Mouse (Mus musculus) midbrain, embryonic 15.5 days (tissue): ENCODE data around the gene Tsen54. TPM values are rescaled to one million over a fixed set of nuclear protein-coding genes. Genes with fewer than 3 reads are reported as not detected.
A peak's percentile ranks its signal among the peaks of the same experiment; 100 is the strongest.

ENCODE experiments used
- ATAC-seq: fragments of 200-750 bp; cut with Nextera tagmentation; replicated peaks from 2 replicates; pipeline ENCODE4 v1.8.0; 2017; ENCODE audit warnings: moderate TSS enrichment
- H3K27ac ChIP-seq: fragments of 300-500 bp; sonication (generic); 2 replicates; pipeline ENCODE4 v1.5.1; 2015; ENCODE audit warnings: mild to moderate bottlenecking, inconsistent platforms
- H3K27me3 ChIP-seq: fragments of 300-500 bp; sonication (generic); replicated peaks from 2 replicates; pipeline ENCODE4 v1.6.1; 2015; ENCODE audit warnings: inconsistent platforms
- H3K36me3 ChIP-seq: fragments of 300-500 bp; sonication (generic); replicated peaks from 2 replicates; pipeline ENCODE4 v1.6.1; 2015; ENCODE audit warnings: inconsistent platforms
- H3K4me1 ChIP-seq: fragments of 300-500 bp; sonication (generic); 2 replicates; pipeline ENCODE4 v1.6.1; 2015; ENCODE audit warnings: inconsistent platforms
- H3K4me2 ChIP-seq: fragments of 300-500 bp; sonication (generic); 2 replicates; pipeline ENCODE4 v1.6.1; 2015; ENCODE audit warnings: inconsistent platforms, mild to moderate bottlenecking, moderate library complexity
- H3K4me3 ChIP-seq: fragments of 300-500 bp; sonication (generic); 2 replicates; pipeline ENCODE4 v1.5.1; 2015; ENCODE audit warnings: mild to moderate bottlenecking, inconsistent platforms
- H3K9ac ChIP-seq: fragments of 300-500 bp; sonication (generic); 2 replicates; pipeline ENCODE4 v1.6.1; 2015; ENCODE audit warnings: mild to moderate bottlenecking, inconsistent platforms
- H3K9me3 ChIP-seq: fragments of 300-500 bp; sonication (generic); 2 replicates; pipeline ENCODE4 v1.6.1; 2016; ENCODE audit warnings: inconsistent platforms
- WGBS: fragments of 180-500 bp; shearing (Covaris S2); methylation state at CpG from one replicate; pipeline ENCODE4 v1.1.7; 2015; ENCODE audit warnings: mixed read lengths; 5-methylcytosine and 5-hydroxymethylcytosine counted together
- polyA plus RNA-seq: library from polyadenylated mRNA; unstranded; fragments of >200 nt; fragmentation: Nextera tagmentation; extraction: Ambion mirVana; gene quantifications from 2 replicates; pipeline ENCODE4 v1.2.1, GENCODE M21; 2015

The Tsen54 gene
- 24.8 and 27.9 TPM in 2 replicates for polyA plus RNA-seq

DNA sequence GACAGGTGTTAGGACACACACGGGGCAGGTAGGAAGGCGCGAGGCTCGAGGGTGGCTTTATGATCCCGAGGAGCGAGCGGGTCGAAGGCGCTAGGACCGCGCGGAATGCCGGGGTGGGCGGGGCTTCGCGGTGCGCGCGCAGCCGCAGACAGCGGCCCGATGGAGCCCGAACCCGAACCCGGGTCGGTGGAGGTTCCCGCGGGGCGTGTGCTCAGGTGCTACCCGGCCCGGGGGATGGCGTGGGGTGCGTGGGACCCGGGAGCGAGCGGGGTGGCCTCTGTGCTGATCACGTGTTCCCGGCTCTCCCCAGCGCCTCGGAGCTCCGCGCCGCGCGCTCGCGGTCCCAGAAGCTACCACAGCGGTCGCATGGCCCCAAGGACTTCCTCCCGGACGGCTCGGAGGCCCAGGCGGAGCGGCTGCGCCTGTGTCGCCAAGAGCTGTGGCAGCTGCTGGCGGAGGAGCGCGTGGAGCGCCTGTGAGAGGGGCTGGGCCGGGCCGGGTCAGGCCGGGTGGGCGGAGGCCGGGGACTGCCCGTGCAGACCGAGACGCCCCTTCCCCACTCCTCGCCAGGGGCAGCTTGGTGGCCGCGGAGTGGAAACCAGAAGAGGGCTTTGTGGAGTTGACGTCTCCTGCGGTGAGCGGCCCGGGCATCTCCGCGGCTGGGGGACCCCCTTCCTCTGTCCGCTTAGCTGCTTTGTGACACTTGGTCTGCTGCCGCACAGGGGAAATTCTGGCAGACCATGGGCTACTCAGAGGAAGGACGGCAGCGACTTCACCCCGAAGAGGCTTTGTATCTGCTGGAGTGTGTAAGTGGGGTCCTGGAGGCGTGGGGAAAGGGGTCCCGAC, at the start of gene Tsen54:
Gene Tsen54 (plus strand): TSS at position 120 of the 846 bp plus-strand sequence.
- H3K4me1 ChIP-seq, result peaks cover 41% of the 10 kb centered on the region
- no peaks in the 10 kb centered on the region for H3K27me3 ChIP-seq
- H3K4me2 ChIP-seq, result peak within 1 kb of the TSS; percentile 94
- ATAC-seq, result peak; percentile 79
- H3K9me3 ChIP-seq, result no peaks in the 10 kb centered on the region
- H3K4me3 ChIP-seq, result peak within 1 kb of the TSS; percentile 93
- peaks cover 9% of the 10 kb centered on the region; the same call in 1 of the 2 replicates for H3K36me3 ChIP-seq
- peak within 1 kb of the TSS; percentile 93 for H3K9ac ChIP-seq
- peak within 1 kb of the TSS; percentile 78 for H3K27ac ChIP-seq
- under 1% methylated on average over 84 of the region's 84 CpGs for WGBS

- peak within 1 kb of the TSS; percentile 61 for H3K4me2 ChIP-seq
- peak within 1 kb of the TSS; percentile 90 for H3K4me3 ChIP-seq
- H3K27me3 ChIP-seq, result no peaks in the 10 kb centered on the region
- H3K36me3 ChIP-seq, result no peaks in the 10 kb centered on the region
- peak; percentile 98 for ATAC-seq
- H3K4me1 ChIP-seq, result peaks cover 30% of the 10 kb centered on the region
- peak within 1 kb of the TSS; percentile 88 for H3K27ac ChIP-seq
- peak within 1 kb of the TSS; percentile 95 for H3K9ac ChIP-seq
- 0% methylated on average over 32 of the region's 32 CpGs for WGBS
- H3K9me3 ChIP-seq, result no peaks in the 10 kb centered on the region
These were observed 49.4 kb upstream of the Tsen54 start, which contains the start of gene Tmem94 for GRCm38 (mm10) chr11:115765103-115765606. Tmem94 (plus strand) TSS chr11:115765433.

DNA sequence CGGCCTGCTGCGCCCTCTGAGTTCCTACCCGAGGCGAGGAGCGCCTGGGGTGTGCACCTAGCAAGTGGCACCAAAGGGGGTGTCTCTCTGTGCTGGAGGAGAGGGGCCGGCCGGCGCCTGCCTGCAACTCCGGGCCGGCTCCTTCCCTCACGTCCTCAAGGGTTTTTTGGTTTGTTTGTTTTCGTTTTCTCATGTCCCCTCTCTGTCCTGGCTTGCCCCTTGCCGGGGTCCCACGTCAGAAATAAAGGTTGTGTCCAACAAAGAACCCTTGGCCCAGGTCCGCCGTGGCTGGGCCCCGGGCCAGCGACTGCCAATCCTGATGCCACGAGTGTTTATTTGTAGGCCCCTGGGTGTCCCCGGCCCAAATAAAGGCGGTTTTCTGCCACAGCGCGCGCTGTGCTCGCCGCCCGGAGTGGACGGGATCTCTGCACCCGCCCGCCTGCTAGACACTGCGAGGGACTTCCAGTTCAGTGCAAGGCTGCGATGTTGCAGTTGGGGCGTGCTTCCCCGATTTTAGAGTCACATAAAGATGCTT, 48.9 kb upstream of the Tsen54 start:
- peak; percentile 89 for ATAC-seq
- Histone ChIP-seq H3K27me3 (no peaks in the 10 kb centered on the region), H3K9ac (peak overlapping the region; percentile 95), H3K27ac (peak overlapping the region; percentile 88), H3K4me3 (peak overlapping the region; percentile 90), H3K9me3 (no peaks in the 10 kb centered on the region), H3K36me3 (no peaks in the 10 kb centered on the region), H3K4me2 (peak overlapping the region; percentile 61), H3K4me1 (peaks cover 31% of the 10 kb centered on the region)
- under 1% methylated on average over 34 of the region's 34 CpGs for WGBS

- Histone ChIP-seq H3K27me3 (no peaks in the 10 kb centered on the region), H3K9ac (peak overlapping the region; percentile 95), H3K36me3 (no peaks in the 10 kb centered on the region), H3K4me1 (peaks cover 31% of the 10 kb centered on the region), H3K4me2 (peak overlapping the region; percentile 61), H3K4me3 (peak overlapping the region; percentile 90), H3K9me3 (no peaks in the 10 kb centered on the region), H3K27ac (peak overlapping the region; percentile 88)
- no peak for ATAC-seq
- 28% methylated on average over 13 of the region's 13 CpGs for WGBS
These were observed 48.1 kb upstream of the Tsen54 start for GRCm38 (mm10) chr11:115766356-115766943.

DNA sequence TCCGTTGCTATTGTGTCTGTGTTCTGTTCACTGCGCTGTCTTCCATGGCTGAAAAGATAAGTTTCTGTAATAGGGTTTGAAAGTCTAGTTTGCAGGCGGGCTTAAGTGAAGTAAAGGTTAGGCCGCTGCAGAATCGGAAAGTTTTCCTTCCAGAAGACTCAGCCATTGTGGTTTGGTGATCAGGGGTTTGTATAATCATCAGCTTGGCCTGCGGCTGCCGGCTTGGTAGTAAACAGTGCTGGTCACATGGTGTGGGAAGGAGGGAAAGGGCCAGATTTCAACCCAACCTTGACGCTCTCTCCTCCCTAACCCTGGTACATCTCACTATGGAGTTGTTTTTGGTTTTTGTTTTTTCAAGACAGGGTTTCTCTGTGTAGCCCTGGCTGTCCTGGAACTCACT, 47.5 kb upstream of the Tsen54 start:
- Histone ChIP-seq H3K9me3 (no peaks in the 10 kb centered on the region), H3K4me3 (no peak overlapping the region), H3K4me1 (peaks cover 31% of the 10 kb centered on the region), H3K27me3 (no peaks in the 10 kb centered on the region), H3K36me3 (no peaks in the 10 kb centered on the region), H3K27ac (no peak overlapping the region; the same call in 1 of the 2 replicates), H3K9ac (no peak overlapping the region), H3K4me2 (peak overlapping the region; percentile 61)
- WGBS, result 80% methylated on average over 8 of the region's 8 CpGs
- ATAC-seq, result no peak

GRCm38 (mm10) chr11:115768896-115769295, 45.6 kb upstream of the Tsen54 start:
- no peak overlapping the region for H3K4me2 ChIP-seq
- no peak for ATAC-seq
- H3K27me3 ChIP-seq, result no peaks in the 10 kb centered on the region
- no peak overlapping the region for H3K27ac ChIP-seq
- H3K9ac ChIP-seq, result no peak overlapping the region
- H3K9me3 ChIP-seq, result no peaks in the 10 kb centered on the region
- H3K4me1 ChIP-seq, result peaks cover 31% of the 10 kb centered on the region
- H3K36me3 ChIP-seq, result no peaks in the 10 kb centered on the region
- H3K4me3 ChIP-seq, result no peak overlapping the region
- 85% methylated on average over 3 of the region's 3 CpGs for WGBS

DNA sequence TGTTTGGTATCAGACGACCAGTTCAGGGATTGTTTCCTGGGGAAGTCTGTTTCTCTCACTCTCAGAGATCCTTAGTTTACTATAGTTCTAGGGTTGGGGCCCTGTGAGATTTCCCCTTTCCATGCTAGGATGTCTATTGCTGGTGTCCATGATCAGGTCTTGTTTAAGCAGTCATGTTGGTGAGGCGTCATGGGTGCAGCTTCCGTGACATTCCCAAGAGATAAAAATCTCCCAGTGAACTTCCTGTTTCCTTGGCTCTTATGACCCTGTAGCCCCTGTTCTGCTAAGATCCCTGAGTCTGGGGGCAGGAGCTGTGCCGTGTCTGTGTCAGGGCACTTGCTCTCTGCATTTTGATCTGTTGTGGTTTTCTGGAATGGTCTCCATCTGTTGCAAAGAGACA, 39.9 kb upstream of the Tsen54 start:
- Histone ChIP-seq H3K27ac (no peak overlapping the region), H3K4me3 (no peak overlapping the region), H3K9ac (no peak overlapping the region), H3K9me3 (no peaks in the 10 kb centered on the region), H3K4me1 (peaks cover 30% of the 10 kb centered on the region), H3K27me3 (no peaks in the 10 kb centered on the region), H3K36me3 (no peaks in the 10 kb centered on the region), H3K4me2 (no peak overlapping the region)
- 73% methylated on average over 4 of the region's 4 CpGs for WGBS
- ATAC-seq, result no peak

GRCm38 (mm10) chr11:115775821-115776665, 38.5 kb upstream of the Tsen54 start:
- no peak overlapping the region for H3K9ac ChIP-seq
- H3K9me3 ChIP-seq, result no peaks in the 10 kb centered on the region
- peaks cover 39% of the 10 kb centered on the region for H3K4me1 ChIP-seq
- 36% methylated on average over 18 of the region's 18 CpGs for WGBS
- no peaks in the 10 kb centered on the region for H3K36me3 ChIP-seq
- no peak overlapping the region for H3K4me2 ChIP-seq
- no peak for ATAC-seq
- no peaks in the 10 kb centered on the region for H3K27me3 ChIP-seq
- no peak overlapping the region for H3K27ac ChIP-seq
- no peak overlapping the region for H3K4me3 ChIP-seq

- no peak overlapping the region for H3K9ac ChIP-seq
- H3K36me3 ChIP-seq, result no peaks in the 10 kb centered on the region
- H3K4me3 ChIP-seq, result no peak overlapping the region
- no peak for ATAC-seq
- H3K27ac ChIP-seq, result no peak overlapping the region
- H3K4me1 ChIP-seq, result peaks cover 45% of the 10 kb centered on the region
- H3K27me3 ChIP-seq, result no peaks in the 10 kb centered on the region
- no peaks in the 10 kb centered on the region for H3K9me3 ChIP-seq
- WGBS, result 52% methylated on average over 9 of the region's 9 CpGs
- no peak overlapping the region for H3K4me2 ChIP-seq
These were observed 37.6 kb upstream of the Tsen54 start for GRCm38 (mm10) chr11:115776954-115777353.

DNA sequence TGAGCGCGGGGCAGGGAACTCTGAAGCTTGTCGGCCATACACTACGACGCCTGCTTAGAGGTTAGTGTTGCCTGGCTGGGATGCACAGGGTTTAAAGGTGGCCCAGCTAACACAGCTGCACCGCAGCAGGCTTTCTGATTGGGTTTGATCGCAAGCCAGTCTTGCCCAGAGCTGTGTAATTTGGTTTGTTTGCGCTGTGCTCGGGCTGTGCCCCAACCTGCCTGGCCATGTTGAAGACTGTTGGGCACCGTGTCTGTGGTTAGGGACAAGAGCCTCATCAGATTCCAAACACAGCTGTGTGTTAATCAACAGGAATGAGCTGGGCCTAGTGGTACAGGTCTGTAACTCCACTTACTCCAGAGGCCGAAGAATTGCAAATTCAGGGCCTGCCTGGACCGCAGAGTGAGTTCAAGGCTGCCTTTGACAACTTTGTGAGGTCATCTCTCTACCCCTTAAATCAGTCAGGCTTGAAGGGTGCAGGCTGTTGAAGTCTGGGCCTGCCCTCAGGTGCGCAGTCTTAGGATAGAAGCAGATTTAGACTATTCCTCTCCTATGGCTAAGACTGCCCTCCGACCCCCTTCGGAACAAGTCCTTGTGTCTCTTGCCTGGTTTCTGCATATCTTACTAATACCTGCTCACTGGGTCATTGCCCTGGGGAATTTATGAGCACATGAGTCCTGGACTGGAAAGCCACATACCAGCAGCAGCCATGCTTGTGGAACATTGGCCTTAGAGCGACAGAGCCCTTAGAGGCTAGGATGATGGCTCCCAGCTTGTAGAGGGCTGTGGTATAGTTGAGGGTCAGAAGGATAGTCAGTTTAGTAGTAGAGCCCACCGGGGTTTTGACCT, 36.8 kb upstream of the Tsen54 start:
- no peaks in the 10 kb centered on the region for H3K27me3 ChIP-seq
- H3K27ac ChIP-seq, result no peak overlapping the region
- no peak for ATAC-seq
- no peaks in the 10 kb centered on the region for H3K36me3 ChIP-seq
- H3K9me3 ChIP-seq, result no peaks in the 10 kb centered on the region
- WGBS, result 82% methylated on average over 17 of the region's 17 CpGs
- H3K4me1 ChIP-seq, result peaks cover 45% of the 10 kb centered on the region
- no peak overlapping the region for H3K4me2 ChIP-seq
- no peak overlapping the region for H3K9ac ChIP-seq
- no peak overlapping the region for H3K4me3 ChIP-seq

DNA sequence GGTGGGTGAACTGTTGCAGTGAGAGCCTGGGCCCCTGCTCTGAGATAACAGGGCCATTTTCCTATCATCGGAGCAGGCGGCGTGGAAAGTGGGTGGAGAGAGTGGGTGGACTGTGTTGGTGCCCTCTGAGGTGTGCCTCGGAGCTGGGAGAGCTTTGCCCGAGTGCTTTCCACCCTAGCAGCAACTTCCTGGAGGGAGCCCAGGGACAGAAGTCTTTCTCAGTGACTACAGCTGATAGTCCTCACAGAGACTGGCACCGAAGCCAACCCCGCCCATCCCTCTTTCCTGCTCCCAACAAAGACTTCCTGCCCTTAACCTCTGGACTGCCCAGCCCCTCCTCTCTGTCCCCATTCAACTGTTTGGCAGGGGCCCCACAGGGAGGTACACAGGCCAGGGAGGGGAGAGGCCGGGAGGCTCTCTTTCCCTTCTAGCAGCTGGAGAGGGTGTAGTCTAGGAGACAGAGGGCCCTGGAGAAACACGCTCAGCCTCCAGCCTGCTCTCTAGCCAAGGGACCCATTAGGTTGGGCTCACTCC, 35.4 kb upstream of the Tsen54 start:
- H3K9ac ChIP-seq, result no peak overlapping the region
- H3K27ac ChIP-seq, result peak overlapping the region; percentile 57
- WGBS, result 7% methylated on average over 9 of the region's 9 CpGs

More for the DNA sequence above, 35.4 kb upstream of the Tsen54 start:
- Histone ChIP-seq H3K27me3 (no peaks in the 10 kb centered on the region), H3K4me1 (peaks cover 48% of the 10 kb centered on the region), H3K4me3 (no peak overlapping the region), H3K36me3 (no peaks in the 10 kb centered on the region), H3K9me3 (no peaks in the 10 kb centered on the region), H3K4me2 (0 out of 2 replicates have a peak overlapping the region, but pooled peaks have one; percentile 2)
- peak; percentile 74 for ATAC-seq
